Mouse (Mus musculus) midbrain, embryonic 13.5 days (tissue): ENCODE measurements around the gene Ift27. TPM values are rescaled to one million over a fixed set of nuclear protein-coding genes. Genes with fewer than 3 reads are reported as not detected.

Source experiments
- ATAC-seq: fragments of 200-750 bp; cut with Nextera tagmentation; 2 replicates; pipeline ENCODE4 v1.8.0; 2017; ENCODE audit warnings: mild to moderate bottlenecking, moderate TSS enrichment, moderate library complexity
- H3K27ac ChIP-seq: fragments of 300-500 bp; sonication (generic); 2 replicates; pipeline ENCODE4 v1.5.1; 2015; ENCODE audit warnings: inconsistent platforms, mild to moderate bottlenecking, moderate library complexity
- H3K27me3 ChIP-seq: fragments of 300-500 bp; sonication (generic); 2 replicates; pipeline ENCODE4 v1.6.1; 2015; ENCODE audit warnings: mild to moderate bottlenecking, inconsistent platforms
- H3K36me3 ChIP-seq: fragments of 300-500 bp; sonication (generic); 2 replicates; pipeline ENCODE4 v1.6.1; 2015; ENCODE audit warnings: mild to moderate bottlenecking, inconsistent platforms
- H3K4me1 ChIP-seq: fragments of 300-500 bp; sonication (generic); replicated peaks from 2 replicates; pipeline ENCODE4 v1.6.1; 2015; ENCODE audit warnings: inconsistent platforms
- H3K4me2 ChIP-seq: fragments of 300-500 bp; sonication (generic); replicated peaks from 2 replicates; pipeline ENCODE4 v1.6.1; 2015; ENCODE audit warnings: moderate library complexity, mild to moderate bottlenecking, inconsistent platforms
- H3K4me3 ChIP-seq: fragments of 300-500 bp; sonication (generic); replicated peaks from 2 replicates; pipeline ENCODE4 v1.5.1; 2015; ENCODE audit warnings: mild to moderate bottlenecking, inconsistent platforms
- H3K9ac ChIP-seq: fragments of 300-500 bp; sonication (generic); replicated peaks from 2 replicates; pipeline ENCODE4 v1.6.1; 2015; ENCODE audit warnings: mild to moderate bottlenecking, inconsistent platforms
- H3K9me3 ChIP-seq: fragments of 300-500 bp; sonication (generic); 2 replicates; pipeline ENCODE4 v1.6.1; 2016; ENCODE audit warnings: mild to moderate bottlenecking, inconsistent platforms
- WGBS: fragments of 180-500 bp; shearing (Covaris S2); methylation state at CpG from one replicate; pipeline ENCODE4 v1.1.7; 2015; 5-methylcytosine and 5-hydroxymethylcytosine counted together
- polyA plus RNA-seq: library from polyadenylated mRNA; unstranded; fragments of >200 nt; fragmentation: Nextera tagmentation; extraction: Ambion mirVana; gene quantifications from 2 replicates; pipeline ENCODE4 v1.2.1, GENCODE M21; 2015

The Ift27 gene
- polyA plus RNA-seq: 115 and 121 TPM in 2 replicates

DNA sequence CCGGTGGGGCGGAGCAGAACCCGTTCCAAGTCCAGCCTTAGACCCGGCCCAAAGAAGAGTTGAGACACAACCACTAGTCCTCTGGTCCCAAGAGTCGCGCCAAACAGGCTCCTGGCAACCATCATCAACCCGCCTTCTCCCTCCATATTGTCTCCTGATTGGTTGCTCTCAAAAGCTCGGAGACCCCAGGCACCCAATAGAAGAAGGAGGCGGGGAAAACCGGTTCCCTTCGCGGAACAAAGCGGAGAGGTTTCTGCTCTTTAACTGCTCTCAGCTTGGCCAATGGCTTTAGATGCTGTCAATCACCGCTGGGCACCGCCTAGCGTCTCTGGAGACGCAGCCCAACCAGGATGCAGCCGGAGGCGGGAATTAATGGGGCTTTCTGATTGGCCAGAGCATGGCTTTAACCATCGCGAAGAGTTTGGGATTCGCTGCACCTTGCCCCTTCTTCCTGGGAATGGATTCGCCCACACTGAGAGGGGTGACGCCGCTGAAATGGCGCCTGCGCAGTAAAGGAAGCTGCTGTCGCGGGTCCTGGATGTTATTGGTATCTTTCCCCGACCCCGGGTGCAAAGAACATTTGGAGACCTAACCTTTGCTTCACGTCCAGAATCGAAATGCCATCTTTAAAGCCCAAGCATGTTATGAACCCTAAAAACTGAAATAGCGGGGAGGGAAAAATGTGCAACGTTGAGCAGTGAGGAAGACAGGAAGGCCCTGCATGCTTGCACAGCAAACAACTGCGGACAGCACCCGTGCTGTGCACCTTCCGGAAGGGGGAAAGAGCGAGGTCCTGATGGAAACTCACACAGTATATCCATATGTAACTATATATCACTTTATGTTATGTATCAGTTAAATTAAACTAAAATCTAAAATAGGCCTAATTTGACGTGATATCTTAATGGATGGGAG is at the start of gene Ift27:
TSS of gene Ift27 (minus strand) at position 136 of the 915 bp plus-strand sequence.
- Histone ChIP-seq H3K4me1 (peaks cover 48% of the 10 kb centered on the region), H3K27ac (peak within 1 kb of the TSS; percentile 89), H3K27me3 (no peaks in the 10 kb centered on the region), H3K36me3 (no peaks in the 10 kb centered on the region), H3K4me3 (peak within 1 kb of the TSS; percentile 66), H3K4me2 (peak within 1 kb of the TSS; percentile 90), H3K9ac (peak within 1 kb of the TSS; percentile 76), H3K9me3 (no peaks in the 10 kb centered on the region)
- under 1% methylated on average over 40 of the region's 40 CpGs for WGBS
- peak; percentile 97 for ATAC-seq

DNA sequence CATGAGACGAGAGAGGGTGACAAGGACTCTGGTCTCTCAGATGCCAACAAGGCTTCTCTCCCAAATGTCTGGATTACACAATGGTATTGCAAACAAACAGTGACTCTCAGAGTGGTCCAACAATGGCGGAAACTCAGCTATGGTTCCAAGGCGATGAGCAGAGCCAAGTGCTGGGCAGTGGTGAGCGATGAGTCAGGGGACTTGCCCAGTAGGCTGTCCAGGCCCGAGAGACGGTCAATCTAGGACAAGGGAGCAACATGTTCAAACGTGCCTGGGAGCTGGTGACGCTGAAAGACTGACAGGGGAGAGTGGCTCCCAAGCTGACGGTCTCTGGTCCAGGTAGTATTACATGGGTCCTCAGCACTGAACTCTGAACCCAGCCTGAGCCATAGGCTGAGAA is 41.4 kb upstream of the Ift27 start:
- ATAC-seq: no peak
- Histone ChIP-seq H3K9me3 (no peaks in the 10 kb centered on the region), H3K36me3 (no peaks in the 10 kb centered on the region), H3K27ac (no peak overlapping the region), H3K9ac (no peak overlapping the region), H3K4me1 (no peaks in the 10 kb centered on the region), H3K4me2 (no peak overlapping the region), H3K4me3 (no peak overlapping the region), H3K27me3 (no peaks in the 10 kb centered on the region)
- 83% methylated on average over 9 of the region's 9 CpGs for WGBS

DNA sequence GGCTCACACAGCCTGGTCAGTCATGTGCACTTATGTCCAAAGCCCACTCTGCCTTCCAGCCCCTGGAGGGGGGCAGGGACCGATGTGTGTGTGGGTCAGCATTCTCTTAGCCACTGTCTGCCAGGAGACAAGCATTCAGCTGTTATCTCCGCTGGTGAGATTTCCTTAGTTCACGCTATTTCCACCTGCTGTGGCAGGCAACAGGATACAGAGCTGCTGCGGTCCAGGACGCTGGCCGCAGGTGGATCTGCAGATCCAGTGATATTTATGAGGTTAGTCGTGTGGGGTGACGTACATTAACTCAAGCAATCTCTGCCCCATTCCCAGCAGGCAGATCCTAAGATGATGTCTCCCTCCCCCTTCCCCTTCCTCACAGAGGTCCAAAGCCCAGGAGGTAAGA is 37.5 kb upstream of the Ift27 start:
- Histone ChIP-seq H3K4me1 (no peaks in the 10 kb centered on the region), H3K4me3 (no peak overlapping the region), H3K9ac (no peak overlapping the region), H3K27me3 (peaks cover 9% of the 10 kb centered on the region), H3K36me3 (no peaks in the 10 kb centered on the region), H3K4me2 (no peak overlapping the region), H3K27ac (no peak overlapping the region), H3K9me3 (peaks cover 5% of the 10 kb centered on the region; the same call in 1 of the 2 replicates)
- ATAC-seq: no peak
- 79% methylated on average over 8 of the region's 8 CpGs for WGBS

DNA sequence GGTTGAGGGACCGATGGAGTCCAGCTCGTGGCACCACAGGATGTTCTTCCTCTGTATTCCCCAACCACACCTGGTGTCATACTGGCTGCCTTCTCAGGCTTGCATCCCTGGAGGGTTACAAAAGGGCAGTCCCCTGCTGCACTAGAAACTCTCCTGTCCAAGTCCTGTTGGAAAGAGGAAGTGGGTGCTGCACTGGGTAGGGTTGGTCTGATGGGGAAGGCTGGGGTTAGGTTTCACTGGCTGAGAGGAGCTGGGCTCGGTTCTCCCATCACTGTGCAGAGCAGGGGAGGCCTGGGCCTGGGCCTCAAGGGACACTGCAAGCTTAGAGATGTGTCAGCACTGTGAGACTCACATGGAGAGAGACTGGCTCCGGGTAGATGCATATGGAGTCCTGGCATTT is 36.3 kb upstream of the Ift27 start:
- Histone ChIP-seq H3K4me3 (no peak overlapping the region), H3K4me1 (0 out of 2 replicates have a peak, but pooled peaks cover 2% of the 10 kb centered on the region), H3K9ac (no peak overlapping the region), H3K27ac (no peak overlapping the region), H3K9me3 (peaks cover 5% of the 10 kb centered on the region; the same call in 1 of the 2 replicates), H3K4me2 (no peak overlapping the region), H3K27me3 (peaks cover 21% of the 10 kb centered on the region), H3K36me3 (no peaks in the 10 kb centered on the region)
- no peak for ATAC-seq
- WGBS: 84% methylated on average over 4 of the region's 4 CpGs

DNA sequence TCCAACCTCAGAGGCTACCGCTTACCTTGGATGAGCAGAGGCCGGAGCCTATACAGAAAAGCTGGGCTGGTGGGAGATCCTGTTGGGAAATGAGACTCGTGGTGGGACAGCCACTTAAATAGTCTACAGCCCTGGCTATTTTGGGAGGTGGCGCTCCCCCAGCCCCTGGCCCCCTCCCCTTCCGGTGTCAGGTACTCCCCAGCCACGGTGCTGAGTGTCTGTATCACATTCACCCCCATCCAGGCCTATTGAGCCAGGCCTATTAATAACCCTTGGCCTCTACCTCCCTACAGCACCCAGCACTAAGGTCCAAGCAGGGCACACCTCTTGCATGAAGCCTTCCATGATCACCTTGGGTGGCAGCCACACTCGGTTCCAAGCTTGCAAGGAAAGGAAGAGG is 32.4 kb upstream of the Ift27 start, which contains the start of gene Pvalb:
TSS of gene Pvalb (minus strand) at position 89 of the 400 bp plus-strand sequence.
- no peak for ATAC-seq
- peaks cover 59% of the 10 kb centered on the region for H3K27me3 ChIP-seq
- 94% methylated on average over 7 of the region's 7 CpGs for WGBS
- no peak within 1 kb of the TSS for H3K27ac ChIP-seq
- peaks cover 14% of the 10 kb centered on the region for H3K4me1 ChIP-seq
- no peak within 1 kb of the TSS for H3K4me2 ChIP-seq
- no peak within 1 kb of the TSS for H3K4me3 ChIP-seq
- peaks cover 5% of the 10 kb centered on the region; the same call in 1 of the 2 replicates for H3K9me3 ChIP-seq
- H3K36me3 ChIP-seq: no peaks in the 10 kb centered on the region
- no peak within 1 kb of the TSS for H3K9ac ChIP-seq

DNA sequence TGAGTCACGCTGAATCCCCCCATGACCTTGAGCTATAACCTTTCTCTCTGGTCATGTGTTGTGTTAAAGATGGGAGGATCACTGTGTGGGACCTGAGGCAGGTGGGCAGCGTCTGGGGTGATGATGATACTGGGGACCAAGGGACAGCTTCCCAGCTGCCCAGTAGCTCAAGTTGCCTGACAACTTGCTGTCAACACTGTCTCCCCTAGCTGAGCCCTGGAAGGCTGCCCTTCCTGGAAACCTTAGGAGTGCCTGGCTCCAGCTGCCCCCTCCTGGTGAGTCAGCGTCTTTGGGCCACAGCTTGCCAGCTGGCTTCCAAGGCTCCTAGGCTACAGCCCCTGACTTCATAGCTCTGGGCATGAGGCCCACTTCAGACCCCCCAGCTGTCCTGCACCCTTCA is 31.3 kb upstream of the Ift27 start:
- no peak for ATAC-seq
- Histone ChIP-seq H3K9me3 (peaks cover 5% of the 10 kb centered on the region; the same call in 1 of the 2 replicates), H3K4me1 (peaks cover 14% of the 10 kb centered on the region), H3K4me3 (no peak overlapping the region), H3K36me3 (no peaks in the 10 kb centered on the region), H3K4me2 (no peak overlapping the region), H3K9ac (no peak overlapping the region), H3K27me3 (peaks cover 61% of the 10 kb centered on the region), H3K27ac (no peak overlapping the region)
- 43% methylated on average over 3 of the region's 3 CpGs for WGBS

DNA sequence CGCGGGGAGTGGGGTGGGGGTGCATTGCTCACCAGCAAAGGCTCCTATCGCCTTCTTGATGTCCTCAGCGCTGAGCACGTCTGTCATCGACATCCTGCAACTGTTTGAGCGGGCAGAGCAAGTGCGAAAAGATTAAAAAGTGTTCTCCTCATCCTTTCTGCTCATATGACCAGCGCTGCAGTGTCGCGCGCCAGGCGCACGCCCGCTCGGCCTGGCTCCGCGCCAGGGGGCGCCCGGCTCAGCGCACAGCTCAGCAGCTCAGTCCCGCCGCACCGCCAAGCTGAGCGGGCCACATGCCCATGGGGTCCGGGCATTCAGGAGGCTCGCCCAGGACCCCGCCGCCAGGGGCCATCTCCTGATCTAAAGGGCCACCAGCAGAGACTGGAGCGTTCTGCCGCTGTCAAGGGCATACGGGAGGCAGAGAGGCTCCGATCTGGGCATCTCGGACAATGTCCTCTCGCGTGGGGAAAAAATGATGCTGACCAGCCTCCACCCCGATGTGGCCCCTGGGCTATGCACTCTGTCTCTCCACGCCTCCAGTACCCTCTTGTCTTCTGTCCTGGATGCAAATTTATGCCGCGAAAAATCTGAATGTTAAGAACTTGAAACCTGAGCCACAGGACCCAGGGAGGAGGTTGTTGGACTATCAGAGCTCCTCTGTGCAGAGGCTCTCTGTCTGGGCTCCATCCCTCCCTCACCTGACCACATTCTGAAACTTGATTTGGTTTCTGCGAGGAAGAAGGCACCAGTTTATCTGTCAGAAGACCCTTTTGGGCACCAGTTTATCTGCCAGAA is 30.3 kb upstream of the Ift27 start:
- Histone ChIP-seq H3K27ac (no peak overlapping the region), H3K4me2 (peak overlapping the region; percentile 59), H3K4me1 (peaks cover 14% of the 10 kb centered on the region), H3K9me3 (peaks cover 5% of the 10 kb centered on the region; the same call in 1 of the 2 replicates), H3K9ac (peak overlapping the region; percentile 58), H3K36me3 (no peaks in the 10 kb centered on the region), H3K4me3 (peak overlapping the region; percentile 35), H3K27me3 (peaks cover 61% of the 10 kb centered on the region)
- peak; percentile 86 for ATAC-seq
- WGBS: under 1% methylated on average over 41 of the region's 41 CpGs

DNA sequence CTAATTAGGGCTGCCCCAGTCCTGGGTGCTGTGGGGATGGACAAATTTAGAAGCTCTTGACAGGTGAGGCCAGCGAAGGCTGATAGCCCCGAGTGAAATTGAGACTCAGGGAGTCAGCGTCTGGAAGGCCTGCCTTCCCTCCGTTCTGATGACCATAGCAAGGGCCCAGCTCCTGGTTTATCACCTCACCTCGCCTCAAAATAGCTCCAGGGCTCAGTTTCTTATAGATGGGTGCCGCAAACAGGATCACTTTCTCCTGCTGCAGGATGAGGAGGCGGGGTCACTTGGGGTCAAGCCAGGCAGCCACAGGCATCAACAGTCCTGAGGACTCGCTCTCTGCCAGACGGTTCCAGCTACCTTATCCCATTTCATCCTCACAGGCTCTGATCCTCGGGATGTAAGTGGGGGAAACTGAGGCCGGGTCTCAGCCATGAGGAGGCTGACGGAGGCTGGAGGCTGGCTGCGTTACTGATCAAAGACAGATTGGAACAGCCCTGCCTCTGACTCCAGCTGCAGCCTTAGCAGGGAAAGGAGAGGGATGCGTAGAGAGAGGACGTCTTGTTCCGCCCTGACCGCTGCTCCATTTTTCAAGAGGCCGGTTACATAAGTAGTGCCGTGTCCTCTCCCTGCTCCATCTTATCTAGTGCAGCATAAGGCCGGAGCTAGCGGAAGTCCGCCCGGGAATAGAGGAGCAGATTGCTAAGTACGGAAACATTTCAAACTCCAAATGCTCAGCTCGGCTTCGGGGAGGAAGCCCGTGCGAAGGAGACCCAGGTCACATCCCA is 21.4 kb upstream of the Ift27 start:
- H3K4me2 ChIP-seq: no peak overlapping the region
- ATAC-seq: no peak
- H3K27me3 ChIP-seq: no peaks in the 10 kb centered on the region
- no peaks in the 10 kb centered on the region for H3K36me3 ChIP-seq
- no peak overlapping the region for H3K4me3 ChIP-seq
- H3K27ac ChIP-seq: no peak overlapping the region
- no peaks in the 10 kb centered on the region for H3K4me1 ChIP-seq
- H3K9me3 ChIP-seq: no peaks in the 10 kb centered on the region
- 83% methylated on average over 28 of the region's 28 CpGs for WGBS
- no peak overlapping the region for H3K9ac ChIP-seq

DNA sequence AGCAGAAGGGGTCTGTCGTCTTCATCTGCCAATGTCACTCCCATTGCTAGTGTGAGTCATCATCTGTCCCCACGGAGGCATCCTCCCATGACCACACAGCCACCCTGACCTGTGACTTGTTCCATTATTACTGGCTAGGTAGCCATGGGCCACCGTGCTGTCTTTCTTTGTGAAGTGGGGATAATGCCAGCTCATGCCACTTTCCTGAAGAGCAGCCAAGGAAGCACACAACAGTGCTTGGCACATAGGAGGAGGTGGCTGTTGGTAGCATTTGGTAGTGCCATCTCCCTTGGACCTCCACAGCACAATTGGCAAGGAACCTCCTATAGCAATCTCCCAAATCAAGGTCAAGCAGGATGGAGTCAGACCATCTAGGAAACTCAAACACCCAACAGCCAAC is 20.4 kb upstream of the Ift27 start:
- no peak overlapping the region for H3K4me3 ChIP-seq
- H3K9me3 ChIP-seq: no peaks in the 10 kb centered on the region
- 86% methylated on average over 3 of the region's 3 CpGs for WGBS
- ATAC-seq: no peak
- H3K9ac ChIP-seq: no peak overlapping the region
- no peaks in the 10 kb centered on the region for H3K4me1 ChIP-seq
- H3K4me2 ChIP-seq: no peak overlapping the region
- H3K36me3 ChIP-seq: no peaks in the 10 kb centered on the region
- no peaks in the 10 kb centered on the region for H3K27me3 ChIP-seq
- H3K27ac ChIP-seq: no peak overlapping the region

DNA sequence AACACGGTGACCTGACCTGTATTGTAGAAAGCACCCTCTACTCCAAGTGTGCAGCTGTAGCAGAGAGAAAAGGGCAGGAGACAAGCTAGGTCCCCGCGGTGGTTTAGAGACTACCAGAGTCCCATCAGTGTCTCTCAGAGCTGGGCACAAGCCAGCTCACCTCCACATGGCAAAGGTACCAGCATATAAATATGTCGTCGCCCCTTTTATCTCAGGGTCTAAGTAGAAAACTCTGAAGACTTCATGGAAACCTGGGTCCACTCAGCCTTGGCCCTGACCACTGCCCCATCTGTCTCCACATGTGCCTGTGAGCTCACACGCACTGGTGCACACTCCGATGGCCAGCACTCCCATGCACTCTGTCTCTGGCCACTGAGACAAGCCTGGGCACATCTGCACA is 15.7 kb upstream of the Ift27 start:
- Histone ChIP-seq H3K27ac (no peak overlapping the region), H3K9me3 (no peaks in the 10 kb centered on the region), H3K27me3 (no peaks in the 10 kb centered on the region), H3K4me1 (peaks cover 4% of the 10 kb centered on the region), H3K4me2 (no peak overlapping the region), H3K36me3 (no peaks in the 10 kb centered on the region), H3K4me3 (no peak overlapping the region), H3K9ac (no peak overlapping the region)
- WGBS: 90% methylated on average over 7 of the region's 7 CpGs
- ATAC-seq: no peak

DNA sequence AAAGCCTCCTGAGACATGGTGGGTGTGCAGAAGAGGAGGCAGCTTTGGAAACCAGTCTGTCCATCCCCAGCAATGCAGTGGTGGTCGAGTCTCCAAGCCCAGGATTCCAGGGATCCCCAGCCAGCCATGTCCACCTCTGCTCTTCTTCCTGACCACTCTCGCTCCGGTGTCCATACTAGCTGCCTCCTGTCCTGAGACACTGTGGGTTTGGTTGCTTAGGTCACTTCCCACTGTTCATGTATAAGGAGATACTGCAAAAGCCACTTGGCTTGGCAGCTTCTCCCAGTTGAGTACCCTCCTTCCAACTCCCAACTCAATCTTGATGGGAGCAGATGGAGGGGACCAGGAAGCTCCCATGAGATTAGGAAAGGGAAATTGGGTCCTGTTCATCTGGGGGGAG is 14.6 kb upstream of the Ift27 start:
- H3K9me3 ChIP-seq: no peaks in the 10 kb centered on the region
- 85% methylated on average over 3 of the region's 3 CpGs for WGBS
- no peak for ATAC-seq

More for the DNA sequence above, 14.6 kb upstream of the Ift27 start:
- H3K4me1 ChIP-seq: peaks cover 4% of the 10 kb centered on the region
- no peak overlapping the region for H3K27ac ChIP-seq
- peaks cover 5% of the 10 kb centered on the region; the same call in 1 of the 2 replicates for H3K27me3 ChIP-seq
- H3K36me3 ChIP-seq: no peaks in the 10 kb centered on the region
- H3K9ac ChIP-seq: no peak overlapping the region
- no peak overlapping the region for H3K4me3 ChIP-seq
- H3K4me2 ChIP-seq: no peak overlapping the region
